Mouse (Mus musculus) heart, embryonic 11.5 days (tissue): ENCODE results near the gene Derl3. TPM values are rescaled to one million over a fixed set of nuclear protein-coding genes. Genes with fewer than 3 reads are reported as not detected.

ENCODE experiments used
- ATAC-seq: fragments of 200-750 bp; cut with Nextera tagmentation; replicated peaks from 2 replicates; pipeline ENCODE4 v1.8.0; 2017; ENCODE audit warnings: moderate library complexity; ENCODE audit not compliant: insufficient number of reproducible peaks, low FRiP score, low TSS enrichment
- H3K27ac ChIP-seq: fragments of 300-500 bp; sonication (generic); 2 replicates; pipeline ENCODE4 v1.5.1; 2014; ENCODE audit warnings: mild to moderate bottlenecking, low read depth, low read length
- H3K27me3 ChIP-seq: fragments of 300-500 bp; sonication (generic); 2 replicates; pipeline ENCODE4 v1.6.1; 2014; ENCODE audit warnings: mild to moderate bottlenecking, low read length, mixed read lengths; ENCODE audit not compliant: control insufficient read depth, insufficient read depth
- H3K36me3 ChIP-seq: fragments of 300-500 bp; sonication (generic); 2 replicates; pipeline ENCODE4 v1.6.1; 2014; ENCODE audit warnings: mild to moderate bottlenecking, low read length, moderate library complexity, mixed read lengths; ENCODE audit not compliant: control insufficient read depth, insufficient read depth
- H3K4me1 ChIP-seq: fragments of 300-500 bp; sonication (generic); 2 replicates; pipeline ENCODE4 v1.6.1; 2014; ENCODE audit warnings: low read length; ENCODE audit not compliant: control insufficient read depth, insufficient read depth
- H3K4me2 ChIP-seq: fragments of 300-500 bp; sonication (generic); 2 replicates; pipeline ENCODE4 v1.6.1; 2014; ENCODE audit warnings: mild to moderate bottlenecking, moderate library complexity
- H3K4me3 ChIP-seq: fragments of 300-500 bp; sonication (generic); 2 replicates; pipeline ENCODE4 v1.5.1; 2014; ENCODE audit warnings: low read depth, low read length
- H3K9ac ChIP-seq: fragments of 300-500 bp; sonication (generic); 2 replicates; pipeline ENCODE4 v1.6.1; 2014; ENCODE audit warnings: mild to moderate bottlenecking, low read depth, low read length, moderate library complexity
- H3K9me3 ChIP-seq: fragments of 300-500 bp; sonication (generic); replicated peaks from 2 replicates; pipeline ENCODE4 v1.6.1; 2016; ENCODE audit warnings: low read length; ENCODE audit not compliant: control insufficient read depth
- WGBS: fragments of 180-500 bp; shearing (Covaris S2); extraction: QIAGEN DNeasy Blood & Tissue Kit; methylation state at CpG from one replicate; pipeline ENCODE4 v1.1.7; 2014; ENCODE audit not compliant: insufficient replicate concordance; 5-methylcytosine and 5-hydroxymethylcytosine counted together
- polyA plus RNA-seq: library from polyadenylated mRNA; unstranded; fragments of >200 nt; fragmentation: Nextera tagmentation; extraction: Ambion mirVana; gene quantifications from 2 replicates; pipeline ENCODE4 v1.2.1, GENCODE M21; 2014

The Derl3 gene
- polyA plus RNA-seq, 1 experiment from 2014 or later = 3.4 TPM

DNA sequence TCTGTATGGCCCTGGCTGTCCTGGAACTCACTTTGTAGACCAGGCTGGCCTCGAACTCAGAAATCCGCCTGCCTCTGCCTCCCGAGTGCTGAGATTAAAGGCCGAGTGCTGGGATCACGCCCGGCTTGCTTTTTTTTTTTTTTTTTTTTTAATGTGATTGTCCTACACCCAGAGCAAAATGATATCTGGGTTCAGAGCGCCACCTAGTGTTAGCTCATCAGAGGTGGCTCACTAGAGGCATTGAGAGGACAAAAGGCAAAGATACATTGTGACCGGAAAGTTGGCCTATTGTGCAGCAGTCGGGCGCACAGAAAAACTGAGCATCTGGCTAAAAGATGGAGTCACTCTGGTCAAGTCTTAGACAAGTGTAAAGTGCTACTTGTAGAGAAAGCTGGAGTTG, 39.8 kb upstream of the Derl3 start:
- Histone ChIP-seq H3K27ac (no peak overlapping the region), H3K9me3 (no peaks in the 10 kb centered on the region), H3K27me3 (no peaks in the 10 kb centered on the region), H3K4me1 (peaks cover 8% of the 10 kb centered on the region), H3K36me3 (peaks cover 7% of the 10 kb centered on the region), H3K4me2 (no peak overlapping the region), H3K9ac (no peak overlapping the region), H3K4me3 (no peak overlapping the region)
- no peak for ATAC-seq
- WGBS = 32% methylated on average over 10 of the region's 10 CpGs

DNA sequence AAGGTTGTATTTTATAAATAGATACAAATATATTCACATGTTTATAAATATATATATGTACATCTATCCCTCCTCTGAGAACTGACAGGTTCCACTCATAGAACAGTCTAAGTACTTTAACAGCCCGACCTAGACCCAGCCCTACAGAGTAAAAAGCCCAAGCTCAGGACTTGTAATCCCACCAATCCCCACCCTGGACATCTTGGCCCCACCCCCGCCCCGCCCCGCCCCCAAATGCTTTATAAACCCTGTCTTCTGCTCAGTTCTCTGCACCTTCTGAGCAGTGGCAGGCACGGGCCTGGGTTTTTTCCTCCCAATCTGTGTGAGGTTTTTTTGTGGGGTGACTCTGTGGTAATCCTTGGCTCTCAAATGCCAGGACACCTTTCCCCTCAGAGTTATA, 39.1 kb upstream of the Derl3 start:
- peaks cover 7% of the 10 kb centered on the region for H3K36me3 ChIP-seq
- no peak for ATAC-seq
- no peak overlapping the region for H3K9ac ChIP-seq
- peaks cover 14% of the 10 kb centered on the region for H3K4me1 ChIP-seq
- H3K4me2 ChIP-seq = no peak overlapping the region
- 50% methylated on average over 5 of the region's 5 CpGs for WGBS
- H3K27ac ChIP-seq = no peak overlapping the region
- H3K9me3 ChIP-seq = no peaks in the 10 kb centered on the region
- H3K27me3 ChIP-seq = no peaks in the 10 kb centered on the region
- no peak overlapping the region for H3K4me3 ChIP-seq

DNA sequence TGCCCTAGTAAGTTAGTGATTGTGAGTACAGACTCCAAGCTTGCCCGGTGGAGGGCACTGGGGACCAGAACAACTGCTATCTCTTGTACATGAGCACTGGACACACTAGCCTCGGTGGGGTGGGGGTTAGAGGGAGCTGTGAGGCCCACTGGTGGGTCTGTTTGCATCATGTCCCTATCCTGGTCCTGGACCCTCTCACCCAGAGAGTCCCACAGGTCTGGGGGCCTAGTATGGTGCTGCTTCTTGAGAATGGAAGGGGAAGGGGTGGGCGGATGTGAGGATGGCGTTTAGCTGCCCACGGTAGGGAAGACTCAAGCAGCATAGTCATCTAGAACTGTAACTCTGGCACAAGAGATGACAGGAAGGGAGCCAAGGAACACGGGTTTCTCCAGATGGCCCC, 38.4 kb upstream of the Derl3 start:
- H3K27ac ChIP-seq = no peak overlapping the region
- H3K4me2 ChIP-seq = no peak overlapping the region
- no peaks in the 10 kb centered on the region for H3K9me3 ChIP-seq
- H3K4me1 ChIP-seq = peaks cover 14% of the 10 kb centered on the region
- no peak for ATAC-seq
- no peak overlapping the region for H3K4me3 ChIP-seq
- peaks cover 7% of the 10 kb centered on the region for H3K36me3 ChIP-seq
- H3K9ac ChIP-seq = no peak overlapping the region
- WGBS = 81% methylated on average over 6 of the region's 6 CpGs
- no peaks in the 10 kb centered on the region for H3K27me3 ChIP-seq

DNA sequence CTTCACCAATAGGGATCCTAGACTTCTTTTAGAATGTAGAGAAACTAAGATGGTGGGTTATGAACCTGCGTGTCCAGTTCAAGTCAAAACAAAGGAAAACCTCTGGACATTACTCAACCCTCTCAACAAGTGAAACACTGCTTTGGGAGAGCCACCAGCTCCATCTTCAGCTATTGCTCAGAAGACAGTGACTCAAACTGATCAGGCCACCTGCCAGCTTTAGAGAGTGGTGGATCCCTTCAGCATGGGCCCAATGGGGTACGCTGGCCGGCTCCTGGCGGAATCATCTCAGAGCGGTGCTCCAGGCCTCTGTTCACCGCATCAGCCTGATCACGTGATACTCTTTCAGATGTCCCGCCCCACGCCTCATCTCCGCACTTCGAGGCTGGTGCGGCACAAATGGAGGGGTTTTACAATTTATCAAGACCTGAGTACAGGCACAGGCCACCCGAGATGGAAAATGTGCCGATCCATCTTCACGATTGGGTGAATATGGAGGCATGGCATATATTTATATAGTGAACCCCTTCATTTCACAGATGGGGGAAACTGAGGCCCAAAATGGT, 37.7 kb upstream of the Derl3 start:
- 87% methylated on average over 15 of the region's 15 CpGs for WGBS
- Histone ChIP-seq H3K4me3 (no peak overlapping the region), H3K9me3 (no peaks in the 10 kb centered on the region), H3K4me1 (peaks cover 18% of the 10 kb centered on the region), H3K36me3 (peaks cover 7% of the 10 kb centered on the region), H3K4me2 (no peak overlapping the region), H3K9ac (no peak overlapping the region), H3K27ac (no peak overlapping the region), H3K27me3 (no peaks in the 10 kb centered on the region)
- no peak for ATAC-seq

DNA sequence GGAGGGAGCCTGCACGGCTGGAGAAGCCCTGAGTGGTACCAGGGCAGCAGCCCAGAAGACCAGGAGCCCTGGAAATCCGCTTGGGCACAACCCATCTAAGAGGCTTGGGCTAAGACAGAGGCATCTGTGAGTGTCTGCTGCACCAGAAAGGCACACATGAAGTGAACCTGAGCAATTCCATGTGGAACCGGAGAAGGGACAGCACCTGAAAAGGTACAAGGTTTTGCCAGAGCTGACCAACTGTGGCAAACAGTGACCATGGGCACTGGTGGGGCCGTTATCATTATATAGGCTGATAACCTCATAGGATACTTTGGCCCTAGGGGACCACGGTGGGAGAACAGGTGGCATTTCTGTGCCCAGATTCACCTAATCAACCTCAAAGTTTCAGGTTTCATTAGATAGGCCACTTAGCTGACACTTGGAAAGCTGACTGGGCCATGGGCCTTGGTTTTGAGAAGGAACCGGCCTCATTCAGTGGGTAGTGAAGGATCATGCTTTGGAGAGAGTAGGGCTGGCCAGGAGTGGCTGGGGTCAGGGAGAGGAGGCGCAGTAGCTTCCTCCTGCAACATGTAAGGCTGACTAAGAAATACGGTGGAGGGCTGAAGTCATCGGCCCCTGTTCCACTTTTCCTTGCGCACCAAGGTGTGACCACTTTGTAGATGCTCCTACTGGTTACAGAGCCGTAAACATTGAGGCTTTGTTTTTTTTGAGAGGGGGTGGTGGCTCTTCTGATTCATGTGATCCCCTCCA, 36.9 kb upstream of the Derl3 start:
- H3K27me3 ChIP-seq = no peaks in the 10 kb centered on the region
- H3K4me1 ChIP-seq = peaks cover 26% of the 10 kb centered on the region
- peaks cover 7% of the 10 kb centered on the region for H3K36me3 ChIP-seq
- H3K27ac ChIP-seq = no peak overlapping the region
- WGBS = 75% methylated on average over 11 of the region's 11 CpGs
- H3K9me3 ChIP-seq = no peaks in the 10 kb centered on the region
- no peak for ATAC-seq
- H3K9ac ChIP-seq = no peak overlapping the region
- no peak overlapping the region for H3K4me2 ChIP-seq
- no peak overlapping the region for H3K4me3 ChIP-seq

DNA sequence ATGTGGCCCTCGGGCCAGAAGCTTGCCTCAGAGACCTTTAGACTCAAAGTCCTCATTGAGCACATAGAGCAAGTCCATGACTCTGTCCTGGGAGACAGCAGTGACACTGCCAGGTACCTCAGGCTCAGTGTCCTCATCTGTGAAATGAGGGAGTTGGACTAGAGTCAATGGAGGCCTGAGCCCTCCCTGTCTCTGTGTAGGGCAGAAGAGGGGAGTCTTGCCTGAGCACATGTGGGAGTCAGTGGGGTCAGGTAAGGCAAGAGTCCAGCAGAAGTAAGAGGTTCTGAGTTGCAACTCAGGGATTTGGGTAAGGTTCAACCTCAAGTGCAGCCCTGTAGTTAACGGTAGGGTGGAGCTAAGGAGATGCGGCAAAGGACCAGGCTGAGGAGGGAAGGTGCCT, 36.2 kb upstream of the Derl3 start:
- Histone ChIP-seq H3K4me3 (no peak overlapping the region), H3K27ac (no peak overlapping the region), H3K36me3 (peaks cover 7% of the 10 kb centered on the region), H3K9ac (no peak overlapping the region), H3K4me1 (peaks cover 26% of the 10 kb centered on the region), H3K4me2 (no peak overlapping the region), H3K9me3 (no peaks in the 10 kb centered on the region), H3K27me3 (no peaks in the 10 kb centered on the region)
- WGBS = 73% methylated on average over 3 of the region's 3 CpGs
- no peak for ATAC-seq

DNA sequence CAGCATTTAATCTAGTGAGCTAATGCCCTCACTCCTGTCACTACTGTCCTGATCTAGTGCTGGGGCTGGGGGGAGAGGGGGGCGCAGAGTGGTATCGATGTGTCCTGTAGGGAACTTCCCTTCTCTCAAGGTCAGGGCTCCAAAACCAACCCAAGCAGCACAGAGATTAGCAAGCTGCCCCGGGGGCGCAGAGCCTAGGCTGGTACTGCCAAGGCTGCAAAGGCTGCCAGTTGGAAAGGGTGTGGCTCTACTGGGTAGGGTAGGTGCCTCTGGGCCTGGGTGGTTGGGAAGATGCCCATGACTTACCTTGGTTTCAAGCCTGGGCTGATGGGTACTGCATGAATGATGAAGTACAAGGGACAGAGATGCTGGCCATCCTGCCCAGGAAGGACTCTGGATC, 35.6 kb upstream of the Derl3 start:
- Histone ChIP-seq H3K4me3 (no peak overlapping the region), H3K9me3 (no peaks in the 10 kb centered on the region), H3K36me3 (peaks cover 7% of the 10 kb centered on the region), H3K27me3 (no peaks in the 10 kb centered on the region), H3K4me2 (0 out of 2 replicates have a peak overlapping the region, but pooled peaks have one; percentile 88), H3K4me1 (peaks cover 26% of the 10 kb centered on the region), H3K9ac (no peak overlapping the region), H3K27ac (no peak overlapping the region)
- ATAC-seq = no peak
- WGBS = 88% methylated on average over 4 of the region's 4 CpGs

DNA sequence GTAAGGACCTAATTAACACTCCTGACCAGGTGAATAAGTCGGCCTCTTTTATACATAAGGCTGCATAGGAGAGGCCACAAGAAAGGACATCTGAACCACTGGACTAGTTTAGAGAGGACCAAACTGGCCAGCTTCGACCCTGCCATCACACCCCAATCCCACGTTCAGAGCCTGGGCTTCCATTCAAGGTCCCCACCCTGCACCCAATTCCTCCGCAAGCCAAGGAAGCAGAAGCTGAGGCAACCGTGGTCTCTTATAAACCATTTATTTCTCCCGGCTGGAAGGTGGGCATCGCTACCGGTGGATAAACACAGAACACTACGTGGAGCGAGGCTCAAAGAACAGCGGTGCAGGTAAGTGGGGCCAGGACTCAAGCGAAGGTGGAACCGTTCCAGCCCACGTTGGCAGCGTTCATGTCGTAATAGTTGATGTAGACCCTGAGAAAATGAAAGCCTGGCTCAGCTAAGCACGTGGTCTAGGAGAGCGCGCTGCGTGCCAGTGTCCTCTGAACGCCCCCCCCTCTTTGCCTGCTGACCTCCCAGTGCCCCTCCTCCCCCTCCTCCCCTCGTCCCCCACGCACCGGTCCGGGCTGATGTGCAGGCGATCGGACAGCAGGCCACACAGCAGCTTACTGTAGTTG, 34.0 kb upstream of the Derl3 start:
- peak; percentile 65 for ATAC-seq
- Histone ChIP-seq H3K9me3 (no peaks in the 10 kb centered on the region), H3K27ac (peak overlapping the region; percentile 96; the same call in 1 of the 2 replicates), H3K4me3 (peak overlapping the region; percentile 74), H3K4me1 (peaks cover 26% of the 10 kb centered on the region), H3K4me2 (peak overlapping the region; percentile 88), H3K36me3 (peaks cover 7% of the 10 kb centered on the region), H3K27me3 (no peaks in the 10 kb centered on the region), H3K9ac (peak overlapping the region; percentile 94)
- 2% methylated on average over 26 of the region's 27 CpGs for WGBS
